Mouse (Mus musculus) thymus, adult 2 months (tissue): ENCODE results near the gene Zbtb22. TPM values are rescaled to one million over a fixed set of nuclear protein-coding genes. Genes with fewer than 3 reads are reported as not detected.
"Not testable (repeated sequence)": the region's sequence is repeated elsewhere in the genome, so short reads cannot be mapped to it uniquely, and the experiment has no call there.

Source experiments
- DNase-seq: peaks from one replicate; pipeline ENCODE4 v3.0.0; 2021
- H3K27ac ChIP-seq: fragments of 200-500 bp; 2 replicates; pipeline ENCODE4 v1.5.1; 2012; ENCODE audit warnings: low read length, control low read depth; ENCODE audit not compliant: control insufficient read depth, insufficient read depth
- H3K27me3 ChIP-seq: fragments of 200-500 bp; 2 replicates; pipeline ENCODE4 v1.6.1; 2012; ENCODE audit warnings: mild to moderate bottlenecking, low read length, moderate library complexity, mixed read lengths; ENCODE audit not compliant: control insufficient read depth, insufficient read depth
- H3K36me3 ChIP-seq: fragments of 200-500 bp; 2 replicates; pipeline ENCODE4 v1.6.1; 2012; ENCODE audit warnings: mild to moderate bottlenecking, low read length, moderate library complexity; ENCODE audit not compliant: control insufficient read depth, insufficient read depth
- H3K4me1 ChIP-seq: fragments of 200-500 bp; replicated peaks from 2 replicates; pipeline ENCODE4 v1.6.1; 2012; ENCODE audit warnings: low read length; ENCODE audit not compliant: control insufficient read depth, insufficient read depth
- H3K4me3 ChIP-seq: fragments of 200-500 bp; 2 replicates; pipeline ENCODE4 v1.5.1; 2012; ENCODE audit warnings: mild to moderate bottlenecking, low read length, control low read depth, moderate library complexity; ENCODE audit not compliant: control insufficient read depth, insufficient read depth
- CTCF ChIP-seq: fragments of 200-500 bp; IDR thresholded peaks from 2 replicates; pipeline ENCODE4 v1.5.1; 2012; ENCODE audit warnings: mild to moderate bottlenecking, control low read depth, low read length, moderate library complexity, borderline replicate concordance; ENCODE audit not compliant: control insufficient read depth, poor library complexity, insufficient read depth; ENCODE audit errors: extremely low read depth
- POLR2A ChIP-seq: fragments of 200-500 bp; IDR thresholded peaks from 2 replicates; pipeline ENCODE4 v1.6.1; 2012; ENCODE audit warnings: mild to moderate bottlenecking, low read length, control low read depth, moderate library complexity; ENCODE audit not compliant: control insufficient read depth, poor library complexity, insufficient read depth; ENCODE audit errors: extremely low read depth
- WGBS: fragments of 180-500 bp; shearing (Covaris S2); methylation state at CpG from one replicate; pipeline ENCODE4 v1.1.7; 2018; 5-methylcytosine and 5-hydroxymethylcytosine counted together
- polyA plus RNA-seq: library from polyadenylated mRNA; depleted of rRNA; stranded (reverse); fragments of >200 nt; gene quantifications from 2 replicates; pipeline ENCODE4 v1.2.3, GENCODE M21; 2012

Gene Zbtb22
- polyA plus RNA-seq, 1 experiment: 120 TPM

DNA sequence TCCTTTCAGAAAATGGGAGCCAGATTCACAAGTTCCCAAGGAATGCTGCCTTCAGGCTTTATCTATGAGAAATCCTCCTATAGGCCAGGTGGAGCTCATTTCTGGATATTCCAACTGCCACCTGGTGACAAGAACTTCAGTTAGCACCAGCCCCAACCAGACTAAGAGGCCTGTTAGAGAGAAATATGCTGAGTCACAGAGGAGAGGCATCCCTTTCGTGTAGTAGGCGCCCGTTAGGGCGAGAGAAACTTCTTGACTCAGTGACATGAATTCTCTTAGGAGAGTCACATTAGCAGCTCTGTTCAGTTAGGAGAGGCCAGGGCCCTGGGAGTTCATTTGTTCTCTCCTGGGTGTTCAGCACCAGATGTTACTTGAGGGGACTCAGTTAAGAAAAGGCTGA lies 16.1 kb upstream of the Zbtb22 start:
- H3K4me1 ChIP-seq: peaks cover 5% of the 10 kb centered on the region; the same call in 1 of the 2 replicates
- no peaks in the 10 kb centered on the region for H3K27me3 ChIP-seq
- H3K36me3 ChIP-seq: no peaks in the 10 kb centered on the region
- TF ChIP-seq CTCF (no peak), POLR2A (no peak)
- H3K4me3 ChIP-seq: no peak overlapping the region
- H3K27ac ChIP-seq: no peak overlapping the region
- DNase-seq: no peak
- WGBS: 31% methylated on average over 4 of the region's 4 CpGs

DNA sequence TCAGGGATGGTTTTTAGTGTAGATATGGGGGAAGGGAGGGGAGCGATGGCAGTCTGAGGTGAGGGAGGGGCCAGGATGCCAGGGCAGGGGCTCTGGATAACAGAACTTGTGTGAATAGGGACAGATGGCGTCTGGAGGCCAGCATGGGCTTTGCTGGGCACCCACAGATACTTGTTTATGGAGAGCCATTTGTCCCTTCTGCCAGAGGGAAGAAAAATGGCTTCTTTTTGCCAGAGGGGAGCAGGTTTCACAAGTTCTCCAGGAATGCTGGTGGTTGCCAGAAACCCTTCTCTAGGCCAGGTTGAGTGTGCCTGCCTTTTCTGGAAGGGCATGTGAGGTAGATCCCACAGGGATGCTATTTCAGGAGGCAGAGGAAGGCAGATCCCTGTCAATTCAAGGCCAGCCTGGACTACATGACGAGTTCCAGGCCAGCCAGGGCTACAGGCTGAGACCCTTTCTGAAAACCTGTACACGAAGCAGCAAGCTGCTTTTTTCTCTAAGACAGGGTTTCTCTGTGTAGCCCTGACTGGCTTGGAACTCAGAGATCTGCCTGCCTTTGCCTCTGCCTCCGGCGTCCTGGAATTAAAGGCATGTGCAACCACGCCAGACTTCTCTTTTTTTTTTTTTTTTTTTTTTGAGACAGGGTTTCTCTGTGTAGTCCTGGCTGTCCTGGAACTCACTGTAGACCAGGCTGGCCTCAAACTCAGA lies 15.3 kb upstream of the Zbtb22 start:
- Histone ChIP-seq H3K4me3 (no peak overlapping the region), H3K27me3 (no peaks in the 10 kb centered on the region), H3K27ac (no peak overlapping the region), H3K4me1 (peaks cover 5% of the 10 kb centered on the region; the same call in 1 of the 2 replicates), H3K36me3 (no peaks in the 10 kb centered on the region)
- no peak for TF ChIP-seq POLR2A
- TF ChIP-seq CTCF: no peak
- no peak for DNase-seq
- 85% methylated on average over 7 of the region's 7 CpGs for WGBS

GRCm38 (mm10) chr17:33900989-33901314 lies 14.8 kb upstream of the Zbtb22 start:
- 95% methylated on average over 4 of the region's 4 CpGs for WGBS
- no peak for TF ChIP-seq POLR2A
- no peak for TF ChIP-seq CTCF
- Histone ChIP-seq H3K36me3 (no peaks in the 10 kb centered on the region), H3K4me1 (peaks cover 5% of the 10 kb centered on the region; the same call in 1 of the 2 replicates), H3K27me3 (no peaks in the 10 kb centered on the region), H3K27ac (no peak overlapping the region), H3K4me3 (no peak overlapping the region)
- no peak for DNase-seq

GRCm38 (mm10) chr17:33901653-33902052 lies 14.1 kb upstream of the Zbtb22 start:
- no peak for DNase-seq
- WGBS: 90% methylated on average over 4 of the region's 4 CpGs
- Histone ChIP-seq H3K27me3 (no peaks in the 10 kb centered on the region), H3K4me3 (no peak overlapping the region), H3K4me1 (peaks cover 5% of the 10 kb centered on the region; the same call in 1 of the 2 replicates), H3K27ac (peak overlapping the region; percentile 59), H3K36me3 (no peaks in the 10 kb centered on the region)
- no peak for TF ChIP-seq POLR2A
- TF ChIP-seq CTCF: no peak

GRCm38 (mm10) chr17:33902079-33902478 lies 13.6 kb upstream of the Zbtb22 start:
- WGBS: 84% methylated on average over 4 of the region's 4 CpGs
- Histone ChIP-seq H3K27ac (peak overlapping the region; percentile 67), H3K27me3 (no peaks in the 10 kb centered on the region), H3K4me3 (no peak overlapping the region), H3K36me3 (no peaks in the 10 kb centered on the region), H3K4me1 (peaks cover 5% of the 10 kb centered on the region; the same call in 1 of the 2 replicates)
- TF ChIP-seq POLR2A (no peak), CTCF (no peak)
- no peak for DNase-seq

DNA sequence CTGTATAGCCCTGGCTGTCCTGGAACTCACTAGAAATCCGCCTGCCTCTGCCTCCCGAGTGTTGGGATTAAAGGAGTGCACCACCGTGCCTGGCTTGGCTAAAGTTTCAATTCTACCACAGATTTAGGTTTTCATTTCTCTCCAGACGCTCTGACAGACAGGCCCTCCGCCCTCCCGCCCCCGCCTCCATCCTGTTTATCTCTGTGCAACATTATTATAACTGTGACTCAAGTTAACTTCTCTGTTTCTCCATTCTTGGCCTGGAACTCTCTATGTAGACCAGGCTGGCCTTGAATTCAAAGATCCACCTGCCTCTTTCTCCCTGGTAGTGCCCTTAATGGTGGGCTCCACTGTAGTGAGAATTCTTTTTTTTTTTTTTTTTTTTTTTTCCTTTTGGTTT lies 13.2 kb upstream of the Zbtb22 start:
- WGBS: 30% methylated on average over 7 of the region's 7 CpGs
- peaks cover 5% of the 10 kb centered on the region; the same call in 1 of the 2 replicates for H3K4me1 ChIP-seq
- DNase-seq: no peak
- TF ChIP-seq POLR2A: no peak
- TF ChIP-seq CTCF: no peak
- no peaks in the 10 kb centered on the region for H3K36me3 ChIP-seq
- no peaks in the 10 kb centered on the region for H3K27me3 ChIP-seq
- H3K27ac ChIP-seq: peak overlapping the region; percentile 67
- H3K4me3 ChIP-seq: no peak overlapping the region

- WGBS: 85% methylated on average over 6 of the region's 6 CpGs
- H3K4me3 ChIP-seq, H3K36me3 ChIP-seq, H3K27me3 ChIP-seq, DNase-seq, H3K27ac ChIP-seq: not testable (repeated sequence)
- peaks cover 11% of the 10 kb centered on the region for H3K4me1 ChIP-seq
Observed at GRCm38 (mm10) chr17:33903911-33904651, 11.6 kb upstream of the Zbtb22 start.

DNA sequence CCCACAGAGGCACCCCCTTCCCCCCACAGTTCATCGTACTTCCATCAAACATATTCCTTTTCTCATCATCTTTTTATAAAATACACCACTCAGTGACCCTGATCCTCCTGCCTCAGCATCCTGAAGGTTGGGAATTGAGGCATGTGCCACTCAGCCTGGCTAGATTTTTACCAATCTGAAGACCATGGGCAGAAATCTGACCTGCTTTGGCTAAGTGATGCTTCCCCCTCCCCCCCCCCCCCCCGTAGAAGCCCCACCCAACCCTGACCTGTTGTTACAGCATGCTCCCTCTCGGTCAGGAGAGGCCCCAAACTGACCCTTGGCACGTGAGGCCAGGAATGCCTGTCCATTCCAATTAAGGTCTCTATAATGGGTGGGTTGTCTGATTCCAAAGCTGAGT lies 10.9 kb upstream of the Zbtb22 start, which contains the start of gene Platr17:
Gene Platr17 (plus strand): TSS at position 301 of the 400 bp plus-strand sequence.
- H3K27me3 ChIP-seq, DNase-seq, H3K4me3 ChIP-seq, H3K27ac ChIP-seq, H3K36me3 ChIP-seq: not testable (repeated sequence)
- WGBS: 73% methylated on average over 4 of the region's 4 CpGs
- H3K4me1 ChIP-seq: peaks cover 12% of the 10 kb centered on the region
